Mouse (Mus musculus) adrenal gland, postnatal 25 days (tissue): ENCODE measurements around the gene a. TPM values are rescaled to one million over a fixed set of nuclear protein-coding genes. Genes with fewer than 3 reads are reported as not detected.

Experiments used
- DNase-seq: peaks from one replicate; pipeline ENCODE4 v3.0.0; 2021; ENCODE audit warnings: mixed read lengths
- long read RNA-seq: library from polyadenylated mRNA; stranded (forward); transcript quantifications from one replicate; pipeline ENCODE4 v2.0.0, GENCODE M21; 2021
- total RNA-seq: library from RNA; stranded (reverse); gene quantifications from 2 replicates; pipeline ENCODE4 v1.2.3, GENCODE M21; 2021

a gene
- total RNA-seq: not detected in 2 replicates
- long read RNA-seq, partial matches to known transcripts: 0 of 4 reads
- long read RNA-seq, other reads (novel, unspliced or antisense): 4 of 4 reads

DNA sequence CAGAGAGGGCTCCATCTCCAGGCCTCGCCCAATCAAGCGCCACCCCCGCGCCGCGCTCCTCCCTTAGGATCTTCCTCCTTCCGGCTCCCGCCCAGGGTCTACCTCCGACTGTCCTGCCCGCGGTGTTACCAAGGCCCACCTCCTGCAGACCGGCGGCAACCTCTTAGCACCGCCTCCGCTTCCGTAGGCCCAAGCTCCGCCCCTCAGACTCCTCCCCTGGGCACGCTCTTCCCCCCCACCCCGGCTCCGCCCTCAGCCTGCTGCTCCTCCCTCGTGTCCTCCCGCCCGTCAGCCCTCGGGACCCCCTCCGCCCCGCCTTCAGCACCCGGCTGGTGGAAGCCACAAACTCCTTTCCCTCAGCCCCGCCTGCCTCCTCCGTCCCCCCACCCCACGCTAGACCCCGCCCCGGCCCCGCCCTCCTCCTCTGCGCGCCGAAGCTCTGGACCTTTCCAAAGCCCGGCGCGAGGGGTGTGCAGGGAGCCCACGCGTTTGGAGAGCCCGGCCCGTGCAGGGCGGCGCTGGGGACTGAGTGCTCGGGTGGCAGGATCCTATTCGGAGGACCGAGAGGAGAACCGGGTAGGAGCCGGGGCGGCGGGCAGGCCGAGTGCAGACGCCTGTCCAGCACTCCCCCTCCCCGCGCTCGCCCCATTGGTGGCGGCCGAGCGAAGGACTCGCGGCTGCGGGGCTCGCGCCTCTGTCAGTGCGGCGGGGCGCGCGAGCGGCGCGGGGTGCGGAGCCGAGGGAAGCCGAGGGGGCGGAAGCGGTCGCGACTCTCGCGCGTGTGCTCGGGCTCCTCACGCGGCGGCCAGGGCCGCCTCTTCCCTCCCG, at the start of gene a, which contains the start of gene Raly:
TSS of gene a (plus strand) at position 747 of the 828 bp plus-strand sequence.
TSS of gene Raly (plus strand) at position 441 of the 828 bp plus-strand sequence.
- DNase-seq: peak; percentile 98

DNA sequence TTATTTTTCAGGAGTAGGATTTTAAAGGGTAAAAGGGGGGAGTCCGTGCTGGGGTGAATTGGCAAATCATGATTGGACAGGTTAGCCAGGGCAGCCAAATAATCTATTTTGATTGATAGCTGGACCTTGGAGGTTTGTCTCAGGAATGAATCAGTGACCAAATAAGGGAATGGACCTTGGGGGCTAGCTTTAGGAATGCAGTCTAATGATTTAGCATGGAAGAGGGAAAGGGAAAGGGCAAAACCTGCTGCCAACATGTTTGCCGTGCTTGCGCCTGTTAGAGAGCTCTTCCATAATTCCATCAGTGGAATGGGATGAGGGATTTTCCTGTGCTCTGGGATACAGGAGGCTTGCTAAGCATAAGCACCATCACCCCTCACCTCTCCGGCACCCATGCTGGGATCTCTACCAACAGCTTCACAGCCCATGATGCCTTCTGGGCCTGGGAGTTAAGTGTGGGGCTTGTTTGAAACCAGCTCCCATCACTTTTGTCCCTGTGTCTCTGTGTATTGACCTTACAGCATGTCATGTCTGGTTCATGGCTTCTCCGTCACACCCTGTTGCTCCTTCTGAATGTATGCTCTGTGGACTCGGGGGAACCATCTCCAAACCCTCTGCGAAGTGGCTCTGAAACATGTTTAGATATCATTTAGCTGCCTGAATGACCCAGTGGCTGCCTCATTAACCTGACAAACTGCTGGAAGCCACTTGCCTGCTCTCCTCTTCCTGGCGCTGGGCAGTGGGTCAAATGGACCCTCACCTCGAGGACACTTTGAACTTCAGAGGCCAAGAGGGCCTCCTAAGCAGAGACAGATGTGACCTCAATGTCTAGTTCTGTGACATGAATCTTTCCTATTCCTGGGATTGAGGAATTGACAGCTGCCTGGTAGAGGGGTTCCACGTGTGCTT, 48.0 kb upstream of the a start:
- peak; percentile 28 for DNase-seq

DNA sequence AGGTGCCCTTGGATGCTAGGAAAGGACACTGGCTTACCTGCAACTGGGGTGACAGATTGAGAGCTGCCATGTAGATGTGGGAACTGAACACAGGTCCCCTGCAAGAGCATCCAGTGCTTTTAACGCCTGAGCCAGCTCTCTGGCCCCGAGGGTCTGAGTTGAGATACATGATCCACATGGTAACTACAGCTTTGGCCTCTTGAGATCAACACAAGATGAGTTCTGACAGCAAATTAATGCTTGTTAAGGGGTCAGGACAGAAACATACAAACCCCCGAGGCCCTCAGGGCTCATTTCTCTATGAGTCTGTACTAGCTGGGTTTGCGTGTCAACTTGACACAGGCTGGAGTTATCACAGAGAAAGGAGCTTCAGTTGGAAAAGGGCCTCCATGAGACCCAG, 47.3 kb upstream of the a start:
- no peak for DNase-seq

DNA sequence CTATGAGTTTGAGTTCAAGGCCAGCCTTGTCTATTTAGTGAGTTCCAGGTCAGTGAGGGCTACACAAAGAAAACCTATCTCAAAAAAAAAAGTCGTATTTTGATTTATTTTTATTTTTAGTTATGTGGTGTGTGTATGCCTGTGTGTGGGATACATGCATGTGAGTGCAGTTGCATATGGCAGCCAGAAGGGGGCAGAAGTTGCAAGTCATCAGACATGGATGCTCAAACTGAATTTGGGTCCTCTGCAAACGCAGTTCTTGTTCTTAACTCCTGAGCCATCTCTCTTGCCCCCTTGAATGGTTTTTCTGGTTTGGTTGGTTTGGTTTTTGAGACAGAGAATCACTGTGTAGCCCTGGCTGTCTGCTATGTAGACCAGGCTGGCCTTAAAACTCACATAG, 42.8 kb upstream of the a start:
- DNase-seq: no peak

GRCm38 (mm10) chr2:154749046-154750036, 41.9 kb upstream of the a start:
- peak; percentile 37 for DNase-seq

DNA sequence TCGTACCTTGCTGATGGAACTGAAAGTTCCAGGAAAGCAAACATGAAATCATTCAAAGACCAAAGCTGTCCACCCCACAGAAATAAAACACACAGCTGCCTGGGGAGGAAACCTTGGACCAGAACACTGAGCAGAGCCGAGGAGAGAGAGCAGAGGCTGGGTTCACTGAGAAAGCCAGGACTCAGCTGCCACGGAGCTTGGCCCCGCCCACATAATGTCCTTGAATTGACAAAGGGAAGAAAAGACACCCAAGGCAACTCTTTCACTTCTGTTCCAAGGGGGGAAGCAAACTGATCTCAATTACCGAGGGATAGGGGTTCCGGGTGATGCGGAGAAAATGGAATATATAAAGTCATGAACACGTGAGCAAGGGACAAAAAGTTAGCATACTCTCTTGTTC, 39.3 kb upstream of the a start:
- DNase-seq: peak; percentile 71

- DNase-seq: no peak
Observed at GRCm38 (mm10) chr2:154754068-154754560, 37.1 kb upstream of the a start.

GRCm38 (mm10) chr2:154755791-154756190, 35.4 kb upstream of the a start:
- no peak for DNase-seq

GRCm38 (mm10) chr2:154757691-154758090, 33.5 kb upstream of the a start:
- DNase-seq: no peak

DNA sequence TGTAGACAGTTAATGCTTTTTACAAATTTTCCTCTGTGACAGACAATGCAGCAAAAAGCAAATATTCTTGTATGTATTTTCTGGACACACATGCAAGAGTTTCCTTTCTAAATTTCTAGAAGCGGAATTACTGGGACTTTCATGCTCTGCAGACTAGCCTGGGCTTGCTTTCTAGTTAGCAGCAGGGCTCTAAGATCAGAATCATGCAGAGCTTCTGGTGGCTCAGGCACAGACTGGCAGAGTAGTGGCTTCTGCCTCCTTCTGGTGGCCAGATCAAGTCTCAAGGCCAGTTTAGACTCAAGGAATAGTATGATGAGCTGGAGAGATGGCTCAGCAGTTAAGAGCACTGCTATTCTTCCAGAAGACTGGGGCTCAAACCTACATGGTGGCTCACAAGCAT, 32.7 kb upstream of the a start:
- DNase-seq: no peak

- DNase-seq: no peak
Observed at GRCm38 (mm10) chr2:154763226-154763625, 28.0 kb upstream of the a start.

DNA sequence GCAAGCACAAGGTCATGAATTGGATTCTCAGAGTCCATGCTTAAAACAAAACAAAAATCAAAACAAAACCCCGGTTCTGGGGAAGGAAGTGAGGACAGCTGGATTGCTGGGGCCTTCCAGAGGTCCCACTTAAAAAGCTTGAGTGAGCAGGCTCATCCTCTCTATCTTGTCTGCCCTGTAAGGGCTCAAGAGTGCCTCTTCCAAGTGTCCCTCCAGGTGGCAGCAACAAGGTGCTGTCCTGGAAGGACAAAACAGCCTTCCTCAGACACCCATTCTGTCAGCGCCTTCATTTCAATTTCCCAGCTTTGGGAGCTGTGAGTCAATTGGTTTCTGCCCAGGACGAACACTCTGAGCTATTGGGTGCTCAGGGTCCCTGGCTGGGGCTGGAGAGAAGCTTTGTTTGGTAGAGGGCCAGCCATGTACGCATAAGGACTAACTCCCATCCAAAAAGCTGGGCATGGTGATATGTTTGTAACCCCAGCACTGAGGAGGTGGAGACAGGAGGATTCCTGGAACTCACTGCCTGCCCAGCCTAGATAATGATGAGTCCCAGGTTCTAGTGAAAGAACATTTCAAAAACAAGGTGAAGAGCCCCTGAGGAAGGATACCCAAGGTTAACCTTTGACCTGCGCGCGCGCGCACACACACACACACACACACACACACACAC, 26.2 kb upstream of the a start:
- DNase-seq: no peak

- DNase-seq: no peak
Observed at GRCm38 (mm10) chr2:154765554-154766008, 25.6 kb upstream of the a start.

DNA sequence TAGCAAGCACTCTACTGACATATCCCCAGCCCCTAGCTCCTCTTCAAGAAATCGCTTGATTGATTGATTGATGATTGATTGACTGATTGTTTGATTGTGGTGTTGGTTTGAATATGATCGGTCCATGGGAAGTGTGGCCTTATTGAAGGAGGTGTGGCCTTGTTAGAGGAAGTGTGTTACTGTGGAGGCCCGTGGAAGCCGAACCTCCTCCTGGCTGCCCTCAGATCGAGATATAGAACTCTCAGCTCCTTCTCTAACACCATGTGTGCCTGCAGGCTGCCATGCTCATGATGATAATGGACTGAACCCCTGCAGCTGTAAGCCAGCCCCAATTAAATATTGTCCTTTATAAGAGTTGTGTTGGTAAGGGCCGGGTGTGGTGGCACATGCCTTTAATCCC, 24.2 kb upstream of the a start:
- DNase-seq: no peak

DNA sequence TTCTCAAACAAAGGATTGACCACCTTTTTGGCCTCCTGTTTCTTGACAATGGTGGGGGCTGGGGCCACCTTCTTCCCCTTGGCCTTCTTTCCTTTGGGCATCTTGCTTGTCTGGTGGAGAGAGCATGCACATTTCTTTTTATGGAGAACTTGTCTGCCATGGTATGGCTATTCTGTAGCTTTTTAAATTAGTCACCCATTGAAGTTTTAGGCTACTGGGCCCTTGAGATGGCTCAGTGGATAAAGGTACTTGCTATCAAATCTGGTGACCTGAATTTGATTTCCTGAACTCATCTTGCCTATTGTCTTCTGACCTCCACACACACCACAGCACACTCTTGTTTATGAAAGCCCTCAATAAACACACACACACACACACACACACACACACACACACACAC, 21.3 kb upstream of the a start, which contains the start of gene Gm14214:
TSS of gene Gm14214 (minus strand) at position 101 of the 400 bp plus-strand sequence.
- DNase-seq: no peak

DNA sequence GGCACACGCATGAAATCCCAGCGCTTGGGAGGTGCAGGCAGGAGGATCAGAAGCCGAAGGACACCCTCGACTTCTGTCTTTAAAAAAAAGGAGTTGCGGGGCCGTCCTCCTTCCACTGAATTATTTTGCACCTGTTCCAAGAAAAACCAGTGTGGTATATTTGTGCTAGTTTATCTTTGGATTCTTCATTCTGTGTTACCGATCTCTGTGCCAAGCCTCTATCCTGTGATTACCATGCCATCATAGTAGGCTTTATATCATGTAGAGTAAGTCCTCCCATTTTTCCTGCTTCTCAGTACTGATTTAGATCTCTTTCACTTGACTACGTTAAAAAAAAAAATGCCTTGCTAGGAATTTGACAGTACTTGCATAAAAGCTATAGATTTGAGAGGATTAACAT, 19.6 kb upstream of the a start:
- no peak for DNase-seq

- DNase-seq: no peak
Observed at GRCm38 (mm10) chr2:154774032-154774431, 17.2 kb upstream of the a start.

DNA sequence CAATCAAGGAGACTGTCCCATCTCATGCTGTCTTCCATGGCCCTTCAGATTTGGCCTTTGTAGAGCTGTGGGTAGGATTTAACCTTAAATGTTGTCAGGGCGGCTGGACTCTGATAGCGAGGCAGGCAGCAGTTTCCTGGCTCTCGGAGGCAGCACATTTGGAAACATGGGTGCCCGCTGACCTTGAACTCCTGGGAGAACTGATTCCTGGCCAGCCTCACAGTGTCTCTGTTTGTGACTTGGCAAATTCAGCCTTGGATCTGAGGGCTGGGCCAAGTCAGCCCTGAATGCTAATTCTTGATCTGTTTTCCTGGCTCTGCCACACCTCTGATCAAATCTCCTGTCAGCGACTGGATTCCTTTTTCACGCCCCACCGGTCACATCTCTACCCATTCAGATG, 14.7 kb upstream of the a start:
- DNase-seq: peak; percentile 63

GRCm38 (mm10) chr2:154779648-154780047, 11.6 kb upstream of the a start:
- DNase-seq: no peak

DNA sequence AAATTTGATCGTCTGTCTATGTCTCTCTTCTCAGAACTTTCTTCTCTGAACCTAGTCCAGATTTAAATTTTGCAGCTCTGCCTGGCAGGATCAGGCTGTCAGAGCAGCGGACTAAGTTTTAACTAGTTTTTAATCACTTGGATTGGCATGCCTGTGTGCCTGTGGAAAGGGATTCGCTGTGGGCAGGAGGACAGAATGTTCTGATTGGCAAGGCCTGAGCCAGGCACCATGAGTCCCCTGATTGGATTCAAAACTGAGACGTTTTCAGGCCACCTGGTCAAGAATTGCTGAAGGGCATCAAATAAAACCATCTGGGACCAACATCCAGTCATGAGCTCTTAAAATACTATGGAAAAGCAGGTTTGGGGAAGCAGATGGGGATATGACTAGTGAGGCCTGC, 8.8 kb upstream of the a start:
- no peak for DNase-seq
